Mouse (Mus musculus) heart, embryonic 13.5 days (tissue): ENCODE measurements around the gene Ptpra. TPM values are rescaled to one million over a fixed set of nuclear protein-coding genes. Genes with fewer than 3 reads are reported as not detected.

Source experiments
- ATAC-seq: fragments of 200-750 bp; cut with Nextera tagmentation; 2 replicates; pipeline ENCODE4 v1.8.0; 2017; ENCODE audit warnings: moderate TSS enrichment; ENCODE audit not compliant: insufficient number of reproducible peaks, low FRiP score, low TSS enrichment; ENCODE audit errors: extremely low read depth
- H3K27ac ChIP-seq: fragments of 300-500 bp; sonication (generic); replicated peaks from 2 replicates; pipeline ENCODE4 v1.5.1; 2015; ENCODE audit warnings: moderate library complexity, mild to moderate bottlenecking, inconsistent platforms
- H3K27me3 ChIP-seq: fragments of 300-500 bp; sonication (generic); replicated peaks from 2 replicates; pipeline ENCODE4 v1.6.1; 2015; ENCODE audit warnings: mild to moderate bottlenecking, inconsistent platforms
- H3K36me3 ChIP-seq: fragments of 300-500 bp; sonication (generic); 2 replicates; pipeline ENCODE4 v1.6.1; 2015; ENCODE audit warnings: mild to moderate bottlenecking, inconsistent platforms
- H3K4me1 ChIP-seq: fragments of 300-500 bp; sonication (generic); 2 replicates; pipeline ENCODE4 v1.6.1; 2015; ENCODE audit warnings: inconsistent platforms
- H3K4me2 ChIP-seq: fragments of 300-500 bp; sonication (generic); 2 replicates; pipeline ENCODE4 v1.6.1; 2015; ENCODE audit warnings: inconsistent platforms, mild to moderate bottlenecking, moderate library complexity
- H3K4me3 ChIP-seq: fragments of 300-500 bp; sonication (generic); 2 replicates; pipeline ENCODE4 v1.5.1; 2015; ENCODE audit warnings: moderate library complexity, mild to moderate bottlenecking, inconsistent platforms
- H3K9ac ChIP-seq: fragments of 300-500 bp; sonication (generic); 2 replicates; pipeline ENCODE4 v1.6.1; 2015; ENCODE audit warnings: inconsistent platforms, mild to moderate bottlenecking, moderate library complexity
- H3K9me3 ChIP-seq: fragments of 300-500 bp; sonication (generic); 2 replicates; pipeline ENCODE4 v1.6.1; 2016; ENCODE audit warnings: inconsistent platforms
- WGBS: fragments of 180-500 bp; shearing (Covaris S2); methylation state at CpG from one replicate; pipeline ENCODE4 v1.1.7; 2015; ENCODE audit warnings: mixed read lengths; 5-methylcytosine and 5-hydroxymethylcytosine counted together
- polyA plus RNA-seq: library from polyadenylated mRNA; unstranded; fragments of >200 nt; fragmentation: Nextera tagmentation; extraction: Ambion mirVana; gene quantifications from 2 replicates; pipeline ENCODE4 v1.2.1, GENCODE M21; 2015

The Ptpra gene
- polyA plus RNA-seq, 1 experiment from 2014 or later = 64.0 TPM

- ATAC-seq = no peak
- Histone ChIP-seq H3K9ac (no peak overlapping the region), H3K4me1 (peaks cover 46% of the 10 kb centered on the region), H3K4me3 (no peak overlapping the region), H3K4me2 (no peak overlapping the region), H3K27me3 (peaks cover 100% of the 10 kb centered on the region), H3K9me3 (no peaks in the 10 kb centered on the region), H3K36me3 (no peaks in the 10 kb centered on the region), H3K27ac (no peak overlapping the region)
- 8% methylated on average over 11 of the region's 11 CpGs for WGBS
Observed at GRCm38 (mm10) chr2:130578148-130578547, 128.1 kb downstream of the Ptpra start.

- peaks cover 93% of the 10 kb centered on the region for H3K27me3 ChIP-seq
- H3K4me2 ChIP-seq = peak overlapping the region; percentile 76; the same call in 1 of the 2 replicates
- H3K9ac ChIP-seq = no peak overlapping the region
- H3K27ac ChIP-seq = no peak overlapping the region
- 13% methylated on average over 8 of the region's 8 CpGs for WGBS
- no peak for ATAC-seq
- H3K4me3 ChIP-seq = no peak overlapping the region
- no peaks in the 10 kb centered on the region for H3K36me3 ChIP-seq
- H3K9me3 ChIP-seq = no peaks in the 10 kb centered on the region
- peaks cover 55% of the 10 kb centered on the region for H3K4me1 ChIP-seq
Observed at GRCm38 (mm10) chr2:130579791-130580190, 129.7 kb downstream of the Ptpra start.

GRCm38 (mm10) chr2:130581201-130581600, 131.1 kb downstream of the Ptpra start:
- 4% methylated on average over 16 of the region's 16 CpGs for WGBS
- Histone ChIP-seq H3K9me3 (no peaks in the 10 kb centered on the region), H3K36me3 (no peaks in the 10 kb centered on the region), H3K4me1 (peaks cover 54% of the 10 kb centered on the region), H3K9ac (peak overlapping the region; percentile 67; the same call in 1 of the 2 replicates), H3K27ac (no peak overlapping the region), H3K27me3 (peaks cover 82% of the 10 kb centered on the region), H3K4me2 (peak overlapping the region; percentile 76), H3K4me3 (peak overlapping the region; percentile 50)
- ATAC-seq = no peak

GRCm38 (mm10) chr2:130582552-130582951, 132.5 kb downstream of the Ptpra start, which contains the start of gene Avp:
Gene Avp (minus strand): TSS chr2:130582554.
- Histone ChIP-seq H3K4me3 (peak within 1 kb of the TSS; percentile 50; the same call in 1 of the 2 replicates), H3K36me3 (no peaks in the 10 kb centered on the region), H3K27ac (no peak within 1 kb of the TSS), H3K27me3 (peaks cover 68% of the 10 kb centered on the region), H3K4me1 (peaks cover 42% of the 10 kb centered on the region), H3K9ac (no peak within 1 kb of the TSS), H3K9me3 (no peaks in the 10 kb centered on the region), H3K4me2 (no peak within 1 kb of the TSS)
- 28% methylated on average over 10 of the region's 10 CpGs for WGBS
- ATAC-seq = no peak

- peaks cover 43% of the 10 kb centered on the region for H3K4me1 ChIP-seq
- no peak for ATAC-seq
- H3K36me3 ChIP-seq = no peaks in the 10 kb centered on the region
- H3K9me3 ChIP-seq = no peaks in the 10 kb centered on the region
- H3K4me2 ChIP-seq = no peak overlapping the region
- no peak overlapping the region for H3K4me3 ChIP-seq
- 58% methylated on average over 10 of the region's 10 CpGs for WGBS
- peaks cover 53% of the 10 kb centered on the region for H3K27me3 ChIP-seq
- no peak overlapping the region for H3K9ac ChIP-seq
- no peak overlapping the region for H3K27ac ChIP-seq
Observed at GRCm38 (mm10) chr2:130583902-130584560, 134.0 kb downstream of the Ptpra start.

- Histone ChIP-seq H3K9ac (no peak overlapping the region), H3K27me3 (peaks cover 34% of the 10 kb centered on the region)
- WGBS = 77% methylated on average over 6 of the region's 6 CpGs
Observed at GRCm38 (mm10) chr2:130586016-130586415, 135.9 kb downstream of the Ptpra start.

GRCm38 (mm10) chr2:130588373-130588772, 138.3 kb downstream of the Ptpra start:
- H3K36me3 ChIP-seq = peaks cover 20% of the 10 kb centered on the region
- no peak for ATAC-seq
- WGBS = 44% methylated on average over 2 of the region's 2 CpGs
- no peak overlapping the region for H3K9ac ChIP-seq
- H3K27me3 ChIP-seq = peaks cover 10% of the 10 kb centered on the region
- no peak overlapping the region for H3K4me3 ChIP-seq
- H3K27ac ChIP-seq = no peak overlapping the region
- peaks cover 12% of the 10 kb centered on the region; the same call in 1 of the 2 replicates for H3K4me1 ChIP-seq
- H3K9me3 ChIP-seq = no peaks in the 10 kb centered on the region
- H3K4me2 ChIP-seq = no peak overlapping the region

More at GRCm38 (mm10) chr2:130586016-130586415, 135.9 kb downstream of the Ptpra start:
- no peaks in the 10 kb centered on the region for H3K9me3 ChIP-seq
- peaks cover 28% of the 10 kb centered on the region for H3K4me1 ChIP-seq
- no peak overlapping the region for H3K27ac ChIP-seq
- peaks cover 10% of the 10 kb centered on the region for H3K36me3 ChIP-seq
- H3K4me2 ChIP-seq = no peak overlapping the region
- ATAC-seq = no peak
- H3K4me3 ChIP-seq = no peak overlapping the region

- H3K27me3 ChIP-seq = peaks cover 4% of the 10 kb centered on the region; the same call in 1 of the 2 replicates
- WGBS = 66% methylated on average over 4 of the region's 4 CpGs
- H3K4me2 ChIP-seq = no peak overlapping the region
- no peak overlapping the region for H3K9ac ChIP-seq
- H3K36me3 ChIP-seq = peaks cover 24% of the 10 kb centered on the region
- no peak for ATAC-seq
- peaks cover 4% of the 10 kb centered on the region; the same call in 1 of the 2 replicates for H3K4me1 ChIP-seq
- H3K4me3 ChIP-seq = no peak overlapping the region
- H3K27ac ChIP-seq = no peak overlapping the region
- H3K9me3 ChIP-seq = no peaks in the 10 kb centered on the region
Observed at GRCm38 (mm10) chr2:130589157-130589556, 139.1 kb downstream of the Ptpra start.

GRCm38 (mm10) chr2:130589761-130590160, 139.7 kb downstream of the Ptpra start:
- no peak overlapping the region for H3K4me2 ChIP-seq
- WGBS = 88% methylated on average over 2 of the region's 2 CpGs
- no peak for ATAC-seq

GRCm38 (mm10) chr2:130591016-130591415, 140.9 kb downstream of the Ptpra start:
- H3K4me2 ChIP-seq = no peak overlapping the region
- no peak overlapping the region for H3K27ac ChIP-seq
- no peaks in the 10 kb centered on the region for H3K27me3 ChIP-seq
- ATAC-seq = no peak
- H3K36me3 ChIP-seq = peaks cover 41% of the 10 kb centered on the region
- no peak overlapping the region for H3K4me3 ChIP-seq
- peaks cover 9% of the 10 kb centered on the region for H3K4me1 ChIP-seq
- no peaks in the 10 kb centered on the region for H3K9me3 ChIP-seq
- H3K9ac ChIP-seq = no peak overlapping the region
- 84% methylated on average over 2 of the region's 2 CpGs for WGBS

More at GRCm38 (mm10) chr2:130589761-130590160, 139.7 kb downstream of the Ptpra start:
- H3K4me3 ChIP-seq = no peak overlapping the region
- peaks cover 3% of the 10 kb centered on the region; the same call in 1 of the 2 replicates for H3K27me3 ChIP-seq
- peaks cover 29% of the 10 kb centered on the region for H3K36me3 ChIP-seq
- H3K9ac ChIP-seq = no peak overlapping the region
- H3K27ac ChIP-seq = no peak overlapping the region
- no peaks in the 10 kb centered on the region for H3K9me3 ChIP-seq
- peaks cover 4% of the 10 kb centered on the region; the same call in 1 of the 2 replicates for H3K4me1 ChIP-seq

GRCm38 (mm10) chr2:130595596-130595995, 145.5 kb downstream of the Ptpra start:
- 67% methylated on average over 1 of the region's 1 CpGs for WGBS
- no peaks in the 10 kb centered on the region for H3K9me3 ChIP-seq
- H3K27ac ChIP-seq = no peak overlapping the region
- no peaks in the 10 kb centered on the region for H3K27me3 ChIP-seq
- H3K36me3 ChIP-seq = peaks cover 77% of the 10 kb centered on the region
- H3K4me1 ChIP-seq = peaks cover 5% of the 10 kb centered on the region; the same call in 1 of the 2 replicates
- no peak overlapping the region for H3K4me2 ChIP-seq
- no peak overlapping the region for H3K9ac ChIP-seq
- ATAC-seq = no peak
- H3K4me3 ChIP-seq = no peak overlapping the region

GRCm38 (mm10) chr2:130597601-130598010, 147.5 kb downstream of the Ptpra start:
- no peak for ATAC-seq

More at GRCm38 (mm10) chr2:130597601-130598010, 147.5 kb downstream of the Ptpra start:
- no peaks in the 10 kb centered on the region for H3K9me3 ChIP-seq
- peaks cover 82% of the 10 kb centered on the region for H3K36me3 ChIP-seq
- no peak overlapping the region for H3K27ac ChIP-seq
- no peak overlapping the region for H3K4me3 ChIP-seq
- WGBS = 15% methylated on average over 1 of the region's 1 CpGs
- H3K9ac ChIP-seq = no peak overlapping the region
- H3K4me1 ChIP-seq = peaks cover 5% of the 10 kb centered on the region; the same call in 1 of the 2 replicates
- H3K4me2 ChIP-seq = no peak overlapping the region
- no peaks in the 10 kb centered on the region for H3K27me3 ChIP-seq
